Comparison of ENCODE assay signal across 9 mouse cellular contexts in the genomic region with DNA sequence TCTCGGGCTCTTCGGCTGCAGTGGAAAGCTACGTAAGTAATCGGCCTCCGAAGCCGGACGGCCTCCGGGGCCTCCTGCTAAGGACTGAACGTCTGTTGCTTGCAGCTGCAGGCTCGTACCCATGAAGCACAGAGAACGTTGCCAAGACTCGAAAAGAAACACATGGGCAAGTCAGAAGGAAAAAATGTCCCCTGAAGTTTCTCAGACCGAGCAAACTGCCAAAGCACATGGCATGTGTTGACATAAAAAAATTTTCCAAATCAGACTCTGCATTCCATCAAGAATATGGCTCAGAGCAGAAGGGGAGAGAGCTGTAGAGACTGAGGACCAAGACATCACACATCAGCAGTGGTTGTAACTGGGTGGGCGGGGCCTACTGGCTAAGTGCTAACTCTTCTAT. TPM values are rescaled to one million over a fixed set of nuclear protein-coding genes. Genes with fewer than 3 reads are reported as not detected.
DNase-seq lines count a peak whose midpoint lies in the region; ATAC-seq lines count a peak whose summit lies in the region.
"Had no signal": no experiment of that assay in that cellular context is flagged by ENCODE, and none has a peak within 500 bp of the region (broad histone marks: within the 10 kb centered on the region; RNA-seq: fewer than 3 reads in every experiment).

No protein-coding gene starts in this region.

- DNase-seq in layer of hippocampus, adult 18-20 months (ENCODE audit: low spot score in 2 of 2), result peak; percentile 16 to 51
- DNase-seq in layer of hippocampus, postnatal 10 days (ENCODE audit: low spot score in 2 of 2), result no peak
- peak; percentile 88 for DNase-seq in embryonic facial prominence, embryonic 14.5 days (ENCODE audit: low spot score)
- peak; percentile 46 to 76 for DNase-seq in lung, postnatal 4 days
- no peak for DNase-seq in cerebellum, adult 9-11 months
- DNase-seq in testis, postnatal 10 days (ENCODE audit: low spot score), result no peak
- DNase-seq: kidney, adult 8-10 months; right cerebral cortex, postnatal 25 days had no signal

- H3K4me2 ChIP-seq in embryonic facial prominence, embryonic 14.5 days (ENCODE audit: low read depth, low read length), result no peak overlapping the region
- no peak overlapping the region for H3K4me2 ChIP-seq in heart, embryonic 16.5 days (ENCODE audit: low read depth, low read length)

- ATAC-seq in embryonic facial prominence, embryonic 14.5 days (ENCODE audit: low read depth), result 0 out of 2 replicates have a peak, but pooled peaks have one; percentile 34
- no peak; the same call in 1 of the 2 replicates for ATAC-seq in heart, embryonic 16.5 days (replicated peaks; ENCODE audit: extremely low read depth, insufficient read depth, low FRiP score)

- H3K27ac ChIP-seq in embryonic facial prominence, embryonic 14.5 days (replicated peaks; ENCODE audit: low read depth, low read length), result peak overlapping the region; percentile 64
- peak overlapping the region; percentile 1; the same call in 1 of the 2 replicates for H3K27ac ChIP-seq in heart, embryonic 16.5 days (ENCODE audit: low read length)

- WGBS in embryonic facial prominence, embryonic 14.5 days, result 53% methylated on average over 14 of the region's 14 CpGs
- WGBS in heart, embryonic 16.5 days, result 55% methylated on average over 14 of the region's 14 CpGs

- no peak overlapping the region for H3K9ac ChIP-seq in embryonic facial prominence, embryonic 14.5 days (ENCODE audit: low read depth, low read length)
- H3K9ac ChIP-seq in heart, embryonic 16.5 days (ENCODE audit: low read length), result no peak overlapping the region

- H3K4me3 ChIP-seq in embryonic facial prominence, embryonic 14.5 days (ENCODE audit: low read depth, low read length), result no peak overlapping the region
- H3K4me3 ChIP-seq in heart, embryonic 16.5 days (ENCODE audit: low read length), result no peak overlapping the region

- no peaks in the 10 kb centered on the region for H3K36me3 ChIP-seq in embryonic facial prominence, embryonic 14.5 days (ENCODE audit: control insufficient read depth, insufficient read depth, low read length)
- no peaks in the 10 kb centered on the region for H3K36me3 ChIP-seq in heart, embryonic 16.5 days (ENCODE audit: control insufficient read depth, insufficient read depth)

- H3K9me3 ChIP-seq in embryonic facial prominence, embryonic 14.5 days (ENCODE audit: control insufficient read depth, low read length), result no peaks in the 10 kb centered on the region
- no peaks in the 10 kb centered on the region for H3K9me3 ChIP-seq in heart, embryonic 16.5 days (replicated peaks; ENCODE audit: control insufficient read depth, low read length)

- peaks cover 19% of the 10 kb centered on the region for H3K4me1 ChIP-seq in embryonic facial prominence, embryonic 14.5 days (ENCODE audit: control insufficient read depth, insufficient read depth, low read length)
- H3K4me1 ChIP-seq in heart, embryonic 16.5 days (ENCODE audit: control insufficient read depth, insufficient read depth, low read length), result peaks cover 18% of the 10 kb centered on the region

- no peaks in the 10 kb centered on the region for H3K27me3 ChIP-seq in embryonic facial prominence, embryonic 14.5 days (replicated peaks; ENCODE audit: control insufficient read depth, insufficient read depth, low read length)
- no peaks in the 10 kb centered on the region for H3K27me3 ChIP-seq in heart, embryonic 16.5 days (ENCODE audit: control insufficient read depth, insufficient read depth, low read length)

RNA-seq across cellular contexts. Expression of a gene that starts 6.8 kb away (rescaled TPM):
- 100 to 1,000 TPM; 101 to 115 TPM for total RNA-seq in layer of hippocampus, adult 18-20 months (2021)
- total RNA-seq in layer of hippocampus, postnatal 10 days (2021), result 100 to 1,000 TPM; 108 to 132 TPM
- polyA plus RNA-seq in embryonic facial prominence, embryonic 14.5 days (2014; fragmentation: Nextera tagmentation; extraction: Ambion mirVana), result 16.7 and 20.0 TPM in 2 replicates
- 9.3 and 10.9 TPM in 2 replicates for polyA plus RNA-seq in heart, embryonic 16.5 days (2015; fragmentation: Nextera tagmentation; extraction: Ambion mirVana)

Comparison
In these comparisons a context has a peak if more than half of its experiments do, and no peak if none do; other contexts are left out.
1. DNase-seq: peak in layer of hippocampus, adult 18-20 months (2 of 2), embryonic facial prominence, embryonic 14.5 days (single experiment) and lung, postnatal 4 days (2 of 2); none in layer of hippocampus, postnatal 10 days (0 of 2), cerebellum, adult 9-11 months (single experiment) and testis, postnatal 10 days (single experiment).